Mouse (Mus musculus): ENCODE measurements around the gene Ofd1. TPM values are rescaled to one million over a fixed set of nuclear protein-coding genes. Genes with fewer than 3 reads are reported as not detected.

Ofd1 gene
- polyA plus RNA-seq, 1 experiment from 2014 or later, result 8.4 TPM

- DNase-seq (ENCODE audit: low spot score), result no peak
These were observed 80.0 kb downstream of the Ofd1 start for GRCm38 (mm10) chrX:166360455-166360854.

DNA sequence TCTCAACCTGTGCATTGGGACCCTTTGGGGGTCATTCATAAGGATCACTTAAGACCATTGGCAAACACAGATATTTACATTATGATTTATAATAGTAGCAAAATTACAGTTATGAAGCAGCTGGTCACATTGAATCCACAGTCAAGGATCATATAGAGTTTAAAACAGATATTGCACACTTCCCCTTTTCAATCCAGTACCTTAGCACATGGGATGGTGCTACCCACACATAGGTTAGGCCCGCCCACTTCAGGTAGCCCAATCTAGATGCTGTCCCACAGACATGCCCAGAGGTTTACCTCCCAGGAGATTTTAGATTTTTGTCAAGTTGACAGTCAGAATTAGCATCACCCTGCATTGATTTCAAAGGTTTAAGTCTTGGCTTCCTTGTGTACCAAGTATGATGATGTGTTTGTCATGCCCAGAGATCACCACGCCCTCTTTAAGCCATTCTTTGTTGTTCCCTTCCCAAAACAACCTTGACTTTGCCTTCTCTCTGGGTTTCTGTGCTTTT is 80.5 kb downstream of the Ofd1 start:
- DNase-seq (ENCODE audit: low spot score), result no peak

DNA sequence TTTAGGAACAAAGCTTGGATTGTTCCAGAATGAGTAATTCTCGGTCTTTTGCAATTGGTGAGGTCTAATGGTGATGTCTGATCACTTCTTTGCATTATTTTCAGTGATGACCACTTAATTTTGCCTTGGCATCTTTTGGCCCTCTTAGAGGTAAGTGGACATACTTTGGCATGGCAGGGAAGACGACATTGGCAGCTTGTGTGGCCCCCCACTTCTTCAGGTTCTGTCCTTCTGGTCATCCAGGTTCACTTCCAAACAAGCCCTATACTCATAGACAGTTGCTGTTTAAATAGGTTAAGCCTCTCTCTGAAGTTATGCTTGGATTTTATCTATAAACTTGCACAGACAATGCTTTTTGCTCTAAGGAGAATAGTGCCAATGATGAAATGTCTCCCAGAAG is 81.5 kb downstream of the Ofd1 start:
- DNase-seq (ENCODE audit: low spot score), result no peak

- DNase-seq (ENCODE audit: low spot score), result no peak
These were observed 84.2 kb downstream of the Ofd1 start for GRCm38 (mm10) chrX:166356276-166356675.

- DNase-seq (ENCODE audit: low spot score), result no peak
These were observed 85.6 kb downstream of the Ofd1 start for GRCm38 (mm10) chrX:166354913-166355312.

DNA sequence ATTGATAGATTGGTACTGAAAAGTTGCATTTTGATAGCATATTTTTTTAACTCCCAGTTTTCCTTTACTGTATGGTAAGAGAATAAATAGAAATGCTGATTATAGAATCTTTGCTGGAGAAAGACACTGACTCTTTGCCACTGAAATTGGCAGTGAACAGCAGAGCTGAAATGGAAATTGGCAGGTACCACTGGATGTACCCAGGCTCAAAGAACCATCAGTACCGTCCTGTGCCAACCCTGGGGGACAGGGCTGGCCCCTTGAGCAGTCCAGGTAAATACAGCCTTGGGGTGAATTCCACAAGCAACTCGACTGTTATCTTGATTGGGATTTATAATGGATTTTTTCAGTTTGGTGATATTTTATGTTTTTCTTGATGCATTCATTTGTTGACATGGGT is 87.1 kb downstream of the Ofd1 start:
- no peak for DNase-seq (ENCODE audit: low spot score)

DNA sequence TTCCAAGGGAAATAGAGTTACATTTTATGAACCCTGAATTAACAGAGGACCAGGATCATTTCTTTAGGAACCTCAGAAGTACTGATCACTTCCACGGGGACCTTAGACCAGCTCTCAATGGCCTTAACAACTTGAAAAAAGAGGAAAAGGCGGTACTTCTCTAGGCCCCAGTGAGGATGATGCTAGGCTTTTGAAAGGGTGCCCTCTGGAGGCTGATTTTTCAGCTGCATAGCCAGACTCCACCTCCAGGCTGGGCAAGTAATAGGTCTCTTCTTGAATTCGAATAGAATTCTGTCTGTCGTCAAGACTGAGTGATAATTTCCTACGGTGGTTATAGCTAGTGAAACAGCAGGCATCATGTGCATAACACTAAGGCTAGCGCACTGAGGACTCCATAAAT is 88.7 kb downstream of the Ofd1 start:
- peak; percentile 56 for DNase-seq (ENCODE audit: low spot score)

DNA sequence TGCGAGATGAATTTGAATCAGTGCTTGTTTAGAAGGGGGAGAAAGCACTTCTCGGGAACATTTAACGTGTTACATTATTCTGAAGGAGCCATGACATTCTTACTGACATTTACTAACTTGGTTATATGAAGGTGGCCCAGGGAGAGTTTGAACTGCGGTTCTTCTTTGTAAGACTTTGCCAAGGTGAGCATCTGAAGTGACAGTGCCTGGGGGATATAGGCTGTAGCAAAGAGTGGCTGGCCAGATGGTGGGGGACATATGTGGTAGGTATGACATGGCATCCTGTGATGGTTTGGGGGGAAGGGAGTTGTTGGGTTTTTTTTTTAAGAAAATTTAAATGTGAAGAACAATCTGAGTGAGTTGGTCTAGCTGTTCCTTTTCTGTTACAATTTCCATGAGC is 91.9 kb downstream of the Ofd1 start:
- no peak for DNase-seq (ENCODE audit: low spot score)

- DNase-seq (ENCODE audit: low spot score), result no peak
These were observed 92.4 kb downstream of the Ofd1 start for GRCm38 (mm10) chrX:166348086-166348485.

- no peak for DNase-seq (ENCODE audit: low spot score)
These were observed 96.1 kb downstream of the Ofd1 start for GRCm38 (mm10) chrX:166344228-166345015.

DNA sequence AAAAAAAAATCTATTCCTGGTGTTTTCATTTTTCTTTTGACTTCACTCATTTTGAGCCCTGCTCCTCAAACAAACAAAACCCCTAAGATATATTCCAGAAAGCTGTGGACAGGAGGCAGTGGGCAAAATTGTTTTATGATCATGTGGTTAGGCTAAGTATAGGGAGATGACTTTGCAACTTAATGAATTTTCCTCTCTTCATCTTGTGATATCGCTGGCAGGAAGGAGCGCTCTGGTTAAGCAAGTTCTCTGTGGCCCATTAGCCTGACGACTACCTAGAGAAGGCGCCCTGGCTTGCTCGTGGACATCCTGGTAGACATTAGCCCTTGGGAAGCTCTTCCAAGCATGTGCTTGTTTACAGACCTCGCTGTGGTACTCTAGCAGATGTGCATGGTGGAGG is 98.7 kb downstream of the Ofd1 start:
- no peak for DNase-seq (ENCODE audit: low spot score)

Other genes with a start within 250 kb of the Ofd1 start
- 4.6 TPM in 2 replicates for gene Gpm6b, start 201.8 kb downstream of the Ofd1 start, polyA plus RNA-seq (2015; fragmentation: Nextera tagmentation; extraction: Ambion mirVana)
- 29.8 and 31.5 TPM in 2 replicates for gene Trappc2, start 130 bp downstream of the Ofd1 start, polyA plus RNA-seq (2015; fragmentation: Nextera tagmentation; extraction: Ambion mirVana)
- 44.0 and 45.4 TPM in 2 replicates for gene Rab9, start 39.2 kb upstream of the Ofd1 start, polyA plus RNA-seq (2015; fragmentation: Nextera tagmentation; extraction: Ambion mirVana)
- 10.1 and 10.4 TPM in 2 replicates for gene Tceanc, start 77.9 kb upstream of the Ofd1 start, polyA plus RNA-seq (2015; fragmentation: Nextera tagmentation; extraction: Ambion mirVana)
- gene Egfl6, start 145.0 kb upstream of the Ofd1 start, polyA plus RNA-seq (2015; fragmentation: Nextera tagmentation; extraction: Ambion mirVana), result 0.12 and 0.21 TPM in 2 replicates

All from thymus, postnatal 0 days (tissue).